Mouse (Mus musculus) NIH3T3 (cell line): Measurements from ENCODE around the gene Gm49358.

Experiments
- DNase-seq: peaks from one replicate; pipeline ENCODE4 v3.0.0-alpha.2; 2012; ENCODE audit warnings: low read depth

Gene Gm49358

GRCm38 (mm10) chr10:86778398-86779116 lies 14.8 kb downstream of the Gm49358 start, which contains the start of gene Nt5dc3:
Nt5dc3 (plus strand) TSS chr10:86779005.
- peak; percentile 99 for DNase-seq

DNA sequence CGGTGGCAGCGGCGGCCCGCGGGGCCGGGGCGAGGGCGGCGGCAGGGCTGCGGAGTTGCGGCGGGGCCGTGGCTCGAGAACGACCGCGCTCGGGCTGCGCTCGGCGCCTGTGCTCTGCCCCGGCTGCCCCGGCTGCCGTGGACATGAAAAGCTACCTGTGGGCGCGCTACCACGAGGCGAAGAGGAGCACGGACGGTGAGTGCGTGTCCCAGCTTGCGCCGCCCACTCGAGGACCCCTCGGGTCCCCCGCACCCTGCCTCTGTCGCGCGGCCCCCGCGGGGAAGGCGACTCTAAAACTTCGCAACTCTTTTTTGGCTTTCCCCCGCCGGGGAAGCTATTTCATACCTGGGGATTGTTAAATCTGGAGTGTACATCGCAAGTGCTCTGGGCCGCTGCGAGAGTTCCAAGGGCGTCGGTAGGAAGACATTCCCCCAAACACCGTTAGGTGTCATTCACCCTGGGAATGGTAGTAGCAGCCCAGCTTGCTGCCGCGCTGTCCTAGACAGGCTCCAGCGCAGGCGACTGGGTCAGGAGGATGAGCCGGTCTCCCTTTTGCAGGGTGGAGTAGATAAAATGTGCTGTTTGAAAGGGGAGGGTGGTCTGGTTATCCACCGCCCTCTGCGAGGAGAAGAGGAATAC lies 15.5 kb downstream of the Gm49358 start:
- DNase-seq, result peak; percentile 53

GRCm38 (mm10) chr10:86779816-86780500 lies 16.2 kb downstream of the Gm49358 start:
- no peak for DNase-seq

- DNase-seq, result no peak
Measured at GRCm38 (mm10) chr10:86781641-86782040, 17.9 kb downstream of the Gm49358 start.

DNA sequence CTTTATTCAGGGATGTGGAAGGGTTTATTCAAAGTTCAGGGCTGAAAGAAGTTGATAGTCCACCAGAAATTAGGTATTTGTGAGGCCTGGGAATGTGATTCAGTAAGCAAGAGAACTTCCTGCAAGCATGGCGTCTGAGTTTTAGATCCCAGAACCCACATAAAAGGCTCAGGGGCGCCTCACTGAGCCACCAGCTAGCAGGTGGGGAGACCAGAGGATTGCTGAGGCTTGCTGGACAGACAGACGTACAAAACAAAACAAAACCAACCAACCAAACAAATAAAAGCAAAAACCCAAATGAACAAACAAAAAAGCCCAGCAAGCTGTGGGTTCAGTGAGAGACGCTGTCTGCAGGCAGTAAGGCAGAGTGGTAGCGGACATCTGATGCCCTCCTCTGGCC lies 18.9 kb downstream of the Gm49358 start:
- DNase-seq, result no peak

DNA sequence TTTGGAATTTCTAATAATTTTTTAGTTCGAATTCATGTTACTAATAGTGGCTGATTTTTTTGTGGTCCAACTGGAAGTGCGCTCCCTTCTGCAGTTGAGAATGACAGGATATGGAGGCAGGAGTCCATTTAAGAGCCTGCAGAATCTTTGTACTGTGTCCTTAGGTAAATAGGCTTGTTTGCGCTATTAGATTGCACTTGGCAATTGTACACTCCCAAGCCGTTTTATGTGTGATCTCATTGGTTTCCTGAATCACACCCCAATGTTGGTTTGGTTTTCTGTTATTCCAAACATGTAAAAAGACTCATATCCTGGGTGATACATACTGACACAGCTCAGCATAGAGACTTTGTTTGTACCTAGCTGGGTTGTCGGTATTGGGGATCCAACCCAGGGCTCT lies 19.8 kb downstream of the Gm49358 start:
- no peak for DNase-seq

- DNase-seq, result peak; percentile 73
Measured at GRCm38 (mm10) chr10:86784126-86784675, 20.4 kb downstream of the Gm49358 start.

GRCm38 (mm10) chr10:86785396-86785795 lies 21.6 kb downstream of the Gm49358 start:
- no peak for DNase-seq

DNA sequence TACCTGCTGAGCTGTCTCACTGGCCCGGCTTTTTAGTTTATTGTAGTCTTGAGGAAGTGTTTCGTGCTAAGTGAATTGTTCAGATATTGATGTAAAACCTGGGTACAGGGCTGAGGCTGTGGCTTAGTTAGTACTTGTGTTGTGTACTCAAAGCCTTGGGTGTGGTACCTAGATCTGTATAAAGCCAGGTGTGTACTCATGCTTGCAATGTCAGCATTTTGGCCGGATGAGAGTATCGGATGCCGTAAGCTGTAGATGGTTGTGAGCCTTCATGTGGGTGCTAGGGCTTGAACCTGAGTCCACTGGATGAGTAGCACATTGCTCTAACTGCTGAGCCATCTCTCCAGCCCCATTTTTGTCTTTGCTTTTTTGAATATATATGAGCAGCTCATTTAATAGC lies 22.3 kb downstream of the Gm49358 start:
- no peak for DNase-seq

- no peak for DNase-seq
Measured at GRCm38 (mm10) chr10:86788193-86788592, 24.4 kb downstream of the Gm49358 start.

DNA sequence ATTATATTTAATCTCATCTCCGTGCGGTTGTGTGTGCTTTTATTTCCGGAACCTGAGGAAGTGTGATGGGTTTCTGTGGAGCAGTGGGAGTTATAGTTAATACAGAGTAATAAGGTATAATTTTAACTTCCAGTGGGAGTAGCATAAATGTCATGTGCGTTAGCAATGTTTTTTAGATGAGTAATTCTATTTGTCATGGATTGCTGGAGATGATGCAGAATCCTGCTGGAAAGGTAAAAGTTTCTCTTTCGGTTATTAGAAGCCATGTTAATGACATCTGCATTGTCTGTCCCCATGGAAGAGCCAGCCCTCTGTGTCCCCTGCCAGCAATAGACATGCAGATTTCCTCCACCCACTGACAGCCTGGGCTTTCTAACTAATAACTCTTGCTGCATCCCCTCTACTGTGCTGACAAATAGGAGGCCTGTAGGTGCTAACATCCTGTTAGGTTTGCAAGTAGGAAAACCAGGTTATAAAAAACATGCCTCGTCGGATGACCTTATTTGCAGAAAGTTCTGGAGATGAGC lies 25.4 kb downstream of the Gm49358 start:
- no peak for DNase-seq

GRCm38 (mm10) chr10:86791507-86792184 lies 27.9 kb downstream of the Gm49358 start:
- DNase-seq, result peak; percentile 41

GRCm38 (mm10) chr10:86793509-86793951 lies 29.8 kb downstream of the Gm49358 start:
- no peak for DNase-seq

DNA sequence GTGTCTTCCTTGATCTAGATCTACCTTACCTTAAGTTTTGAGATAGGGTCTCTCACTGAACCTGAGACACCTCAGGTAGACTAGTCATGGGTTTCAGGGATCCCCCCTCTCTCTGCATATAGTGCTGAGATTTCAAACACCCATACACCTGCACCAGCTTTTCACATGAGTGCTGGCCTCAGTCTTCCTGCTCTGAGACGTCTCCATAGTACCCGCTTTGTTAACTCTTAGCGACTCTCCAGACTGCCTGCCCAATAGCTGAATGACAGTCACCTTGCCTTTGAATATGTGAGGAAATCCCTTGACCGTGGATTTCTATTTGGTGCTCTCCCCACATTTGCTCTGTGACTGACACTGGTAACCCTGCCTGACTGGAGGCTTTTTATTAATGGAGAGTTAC lies 30.4 kb downstream of the Gm49358 start:
- no peak for DNase-seq

- no peak for DNase-seq
Measured at GRCm38 (mm10) chr10:86794794-86795535, 31.2 kb downstream of the Gm49358 start.

DNA sequence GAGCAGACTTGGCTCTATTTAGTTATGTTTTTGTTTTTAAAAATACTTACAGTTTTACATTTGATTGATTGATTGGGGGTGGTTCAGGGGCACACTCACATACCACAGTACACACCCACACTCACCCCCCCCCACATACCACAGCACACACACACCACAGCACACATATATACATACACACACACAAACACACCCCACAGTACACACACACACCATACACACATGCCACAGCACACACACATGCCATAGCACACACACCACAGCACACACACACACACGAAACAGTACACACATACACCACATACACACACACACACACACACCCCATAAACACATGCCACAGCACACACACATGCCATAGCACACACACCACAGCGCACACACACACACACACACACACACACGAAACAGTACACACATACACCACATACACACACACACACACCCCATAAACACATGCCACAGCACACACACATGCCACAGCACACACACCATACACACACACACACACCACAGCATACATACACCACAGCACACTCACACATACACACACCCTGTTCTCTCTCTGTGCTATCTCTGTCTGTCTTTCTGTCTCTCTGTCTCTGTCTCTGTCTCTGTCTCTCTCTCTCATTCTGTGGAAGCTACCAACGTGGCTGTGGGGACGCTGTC lies 32.4 kb downstream of the Gm49358 start:
- no peak for DNase-seq

GRCm38 (mm10) chr10:86807362-86807761 lies 43.6 kb downstream of the Gm49358 start:
- no peak for DNase-seq

GRCm38 (mm10) chr10:86808013-86808758 lies 44.4 kb downstream of the Gm49358 start:
- no peak for DNase-seq

DNA sequence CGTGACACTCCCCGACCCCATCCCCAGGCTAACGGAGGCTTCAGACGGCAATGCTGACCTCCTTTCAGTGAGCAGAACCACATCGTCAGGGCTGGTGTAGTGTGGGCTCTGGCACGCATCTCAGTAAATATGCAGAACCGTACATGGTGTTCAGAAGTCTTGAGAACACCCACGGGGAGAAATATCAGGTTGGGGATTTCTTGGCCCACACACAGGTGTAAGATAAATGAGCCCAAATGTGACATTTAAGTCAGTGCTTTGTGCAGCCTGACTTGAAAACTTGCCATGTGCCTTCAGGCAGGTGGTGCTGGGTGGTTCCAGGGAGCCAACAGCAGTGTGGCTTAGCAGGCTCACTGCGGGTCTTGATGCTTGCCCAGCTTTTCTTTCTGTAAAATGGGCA lies 46.2 kb downstream of the Gm49358 start:
- DNase-seq, result no peak

- DNase-seq, result no peak
Measured at GRCm38 (mm10) chr10:86810612-86811011, 46.8 kb downstream of the Gm49358 start.
